Mouse (Mus musculus) ES-E14 (cell line): Measurements from ENCODE around the gene Rnf39.

Experiments
- CHD2 ChIP-seq: IDR thresholded peaks from 2 replicates; pipeline ENCODE4 v1.6.1; 2014; ENCODE audit warnings: mild to moderate bottlenecking, low read depth, low read length, inconsistent platforms
- HCFC1 ChIP-seq: IDR thresholded peaks from 2 replicates; pipeline ENCODE4 v1.6.1; 2012; ENCODE audit warnings: low read length, inconsistent platforms, borderline replicate concordance; ENCODE audit not compliant: insufficient read depth
- MAFK ChIP-seq: IDR thresholded peaks from 2 replicates; pipeline ENCODE4 v1.6.1; 2014; ENCODE audit warnings: mild to moderate bottlenecking, low read depth, low read length, inconsistent platforms; ENCODE audit not compliant: insufficient read depth
- ZNF384 ChIP-seq: IDR thresholded peaks from 2 replicates; pipeline ENCODE4 v1.6.1; 2012; ENCODE audit warnings: low read depth, low read length, inconsistent platforms

GRCm38 (mm10) chr17:36912031-36912430 lies 30.7 kb upstream of the Rnf39 start:
- TF ChIP-seq ZNF384, result no peak
- no peak for TF ChIP-seq CHD2
- TF ChIP-seq HCFC1, result no peak
- no peak for TF ChIP-seq MAFK
